Mouse (Mus musculus) ES-Bruce4 (cell line): ENCODE data around the gene Mgarp.

Experiments used
- CTCF ChIP-seq: IDR thresholded peaks from one replicate; pipeline ENCODE4 v1.8.1; 2011; ENCODE audit warnings: low read depth, low read length
- EP300 ChIP-seq: IDR thresholded peaks from 2 replicates; pipeline ENCODE4 v1.6.1; 2011; ENCODE audit warnings: low read depth, low read length; ENCODE audit not compliant: insufficient read depth

DNA sequence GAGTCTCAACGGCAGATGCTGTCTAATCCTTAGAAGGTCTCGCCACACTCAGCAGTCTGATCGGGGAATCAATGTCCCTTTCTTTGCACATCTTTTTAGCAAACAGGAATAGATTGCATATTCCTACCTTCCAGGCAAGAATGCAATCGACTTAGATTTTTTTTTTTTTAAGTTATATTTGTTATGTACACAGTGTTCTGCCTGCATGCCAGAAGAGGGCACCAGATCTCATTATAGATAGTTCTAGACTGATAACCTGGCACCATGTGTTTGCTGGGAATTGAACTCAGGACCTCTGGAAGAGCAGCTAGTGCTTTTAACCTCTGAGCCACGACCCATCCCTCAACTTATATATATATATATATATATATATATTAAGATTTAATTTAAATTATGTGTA is 23.0 kb downstream of the Mgarp start:
- TF ChIP-seq CTCF (no peak), EP300 (no peak)
